Mouse (Mus musculus): ENCODE data around the gene Vkorc1l1. TPM values are rescaled to one million over a fixed set of nuclear protein-coding genes. Genes with fewer than 3 reads are reported as not detected.

The Vkorc1l1 gene
- polyA plus RNA-seq, 1 experiment from 2014 or later, result 24.6 TPM

- 68% methylated on average over 5 of the region's 5 CpGs for WGBS
- no peak for ATAC-seq (ENCODE audit: low FRiP score, low TSS enrichment)
These were observed 79.7 kb downstream of the Vkorc1l1 start for GRCm38 (mm10) chr5:130021361-130021966.

DNA sequence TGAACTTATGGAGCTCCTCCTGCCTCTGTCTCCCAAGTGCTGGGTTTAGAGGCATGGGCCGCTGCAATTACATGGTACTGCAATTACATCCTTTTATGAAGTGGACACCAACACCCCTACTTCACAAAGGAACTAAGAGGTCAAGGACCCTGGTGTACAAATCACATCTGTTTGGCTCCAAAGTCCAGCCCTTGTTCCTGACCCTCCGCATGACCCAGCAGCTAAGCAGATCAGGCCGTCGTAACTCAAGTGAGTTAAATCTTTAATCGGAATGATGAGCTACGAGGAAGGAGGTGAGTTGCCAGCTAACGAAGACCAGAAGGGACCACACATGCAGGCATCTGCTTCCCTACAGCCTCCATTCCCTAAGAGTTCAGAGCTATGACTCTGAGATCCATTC lies 80.6 kb downstream of the Vkorc1l1 start:
- Histone ChIP-seq H3K9me3 (ENCODE audit: control insufficient read depth, low read length) (no peaks in the 10 kb centered on the region), H3K4me3 (ENCODE audit: low read length) (no peak overlapping the region), H3K27ac (ENCODE audit: low read depth, low read length) (no peak overlapping the region), H3K4me2 (replicated peaks; ENCODE audit: low read depth, low read length) (no peak overlapping the region), H3K9ac (ENCODE audit: low read depth, low read length) (no peak overlapping the region), H3K27me3 (ENCODE audit: control insufficient read depth, insufficient read depth, low read length) (no peaks in the 10 kb centered on the region), H3K4me1 (ENCODE audit: control insufficient read depth, insufficient read depth, low read length) (peaks cover 5% of the 10 kb centered on the region), H3K36me3 (ENCODE audit: control insufficient read depth, insufficient read depth, low read length) (no peaks in the 10 kb centered on the region; the same call in 1 of the 2 replicates)
- WGBS, result 54% methylated on average over 7 of the region's 7 CpGs
- no peak for ATAC-seq (ENCODE audit: low FRiP score, low TSS enrichment)

More at GRCm38 (mm10) chr5:130021361-130021966, 79.7 kb downstream of the Vkorc1l1 start:
- Histone ChIP-seq H3K36me3 (ENCODE audit: control insufficient read depth, insufficient read depth, low read length) (no peaks in the 10 kb centered on the region; the same call in 1 of the 2 replicates), H3K4me3 (ENCODE audit: low read length) (no peak overlapping the region), H3K27me3 (ENCODE audit: control insufficient read depth, insufficient read depth, low read length) (no peaks in the 10 kb centered on the region), H3K9ac (ENCODE audit: low read depth, low read length) (no peak overlapping the region), H3K4me2 (replicated peaks; ENCODE audit: low read depth, low read length) (no peak overlapping the region), H3K27ac (ENCODE audit: low read depth, low read length) (no peak overlapping the region), H3K4me1 (ENCODE audit: control insufficient read depth, insufficient read depth, low read length) (peaks cover 5% of the 10 kb centered on the region), H3K9me3 (ENCODE audit: control insufficient read depth, low read length) (no peaks in the 10 kb centered on the region)

GRCm38 (mm10) chr5:130023067-130023766 lies 81.4 kb downstream of the Vkorc1l1 start:
- Histone ChIP-seq H3K9me3 (ENCODE audit: control insufficient read depth, low read length) (no peaks in the 10 kb centered on the region), H3K27ac (ENCODE audit: low read depth, low read length) (no peak overlapping the region), H3K36me3 (ENCODE audit: control insufficient read depth, insufficient read depth, low read length) (no peaks in the 10 kb centered on the region; the same call in 1 of the 2 replicates), H3K4me2 (replicated peaks; ENCODE audit: low read depth, low read length) (peak overlapping the region; percentile 73), H3K4me1 (ENCODE audit: control insufficient read depth, insufficient read depth, low read length) (peaks cover 5% of the 10 kb centered on the region), H3K27me3 (ENCODE audit: control insufficient read depth, insufficient read depth, low read length) (no peaks in the 10 kb centered on the region), H3K9ac (ENCODE audit: low read depth, low read length) (0 out of 2 replicates have a peak overlapping the region, but pooled peaks have one; percentile 63), H3K4me3 (ENCODE audit: low read length) (peak overlapping the region; percentile 71)
- ATAC-seq (ENCODE audit: low FRiP score, low TSS enrichment), result no peak
- 46% methylated on average over 12 of the region's 12 CpGs for WGBS

DNA sequence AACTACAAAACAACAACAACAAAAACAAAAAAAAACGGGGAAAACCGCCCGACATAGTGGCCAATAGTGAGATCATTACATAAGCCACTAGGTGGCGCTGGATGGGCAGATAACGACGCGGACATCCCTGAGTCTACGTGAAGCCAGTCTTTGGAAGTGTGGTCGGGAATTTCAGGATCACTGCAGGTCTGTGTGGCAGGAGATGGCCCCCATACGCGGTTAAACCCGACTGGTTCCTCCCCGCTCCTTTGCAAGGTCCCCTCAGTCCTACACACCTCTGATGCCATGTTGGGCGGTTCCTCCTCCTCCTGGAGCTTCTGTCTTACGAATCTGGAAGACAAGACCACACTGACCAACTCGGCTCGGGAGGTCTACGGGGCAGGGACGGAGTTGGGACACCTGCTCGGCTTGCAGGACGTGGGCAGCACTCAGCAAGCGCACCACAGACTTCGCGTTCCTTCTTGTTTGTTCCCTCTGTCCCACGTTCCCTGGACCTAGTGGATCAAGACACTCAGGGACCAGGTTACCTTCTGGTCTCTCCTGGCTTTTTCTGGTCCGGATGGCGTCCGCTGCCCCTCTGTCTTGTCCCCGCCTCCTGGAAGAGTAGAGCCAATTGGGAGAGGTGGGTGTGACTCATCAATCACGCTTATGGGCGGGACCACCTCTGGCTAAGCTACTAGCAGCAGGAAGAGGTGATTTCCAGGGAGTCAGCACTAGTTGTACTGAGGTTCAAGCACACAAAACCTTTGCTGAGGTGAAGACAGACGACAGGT lies 82.2 kb downstream of the Vkorc1l1 start:
- Histone ChIP-seq H3K4me1 (ENCODE audit: control insufficient read depth, insufficient read depth, low read length) (peaks cover 5% of the 10 kb centered on the region), H3K27ac (ENCODE audit: low read depth, low read length) (peak overlapping the region; percentile 51; the same call in 1 of the 2 replicates), H3K27me3 (ENCODE audit: control insufficient read depth, insufficient read depth, low read length) (no peaks in the 10 kb centered on the region), H3K4me2 (replicated peaks; ENCODE audit: low read depth, low read length) (peak overlapping the region; percentile 73), H3K36me3 (ENCODE audit: control insufficient read depth, insufficient read depth, low read length) (no peaks in the 10 kb centered on the region), H3K9ac (ENCODE audit: low read depth, low read length) (peak overlapping the region; percentile 63), H3K9me3 (ENCODE audit: control insufficient read depth, low read length) (no peaks in the 10 kb centered on the region), H3K4me3 (ENCODE audit: low read length) (peak overlapping the region; percentile 71)
- peak; percentile 88 for ATAC-seq (ENCODE audit: low FRiP score, low TSS enrichment)
- 0% methylated on average over 32 of the region's 32 CpGs for WGBS

DNA sequence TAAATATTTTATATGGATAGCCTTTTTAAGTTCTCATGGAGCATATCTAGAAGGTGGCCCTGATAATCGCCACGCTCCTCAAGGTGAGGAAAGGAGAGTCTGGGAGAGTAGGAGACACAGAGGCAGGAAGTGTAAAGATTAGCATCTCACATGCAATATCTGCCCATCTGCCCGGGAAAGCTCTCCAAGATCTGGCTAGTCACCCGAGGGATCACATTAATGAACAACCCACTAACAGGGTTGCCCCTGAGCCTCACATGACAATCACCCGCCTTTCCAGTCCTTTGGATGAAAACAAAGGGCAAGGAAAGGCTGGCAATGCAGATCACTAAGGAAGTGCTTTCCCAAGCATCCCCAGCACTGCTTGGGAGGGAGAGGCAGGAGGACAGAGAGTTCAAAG lies 85.4 kb downstream of the Vkorc1l1 start:
- Histone ChIP-seq H3K4me1 (ENCODE audit: control insufficient read depth, insufficient read depth, low read length) (peaks cover 5% of the 10 kb centered on the region), H3K4me3 (ENCODE audit: low read length) (no peak overlapping the region), H3K27me3 (ENCODE audit: control insufficient read depth, insufficient read depth, low read length) (no peaks in the 10 kb centered on the region), H3K4me2 (replicated peaks; ENCODE audit: low read depth, low read length) (no peak overlapping the region), H3K9ac (ENCODE audit: low read depth, low read length) (no peak overlapping the region), H3K36me3 (ENCODE audit: control insufficient read depth, insufficient read depth, low read length) (no peaks in the 10 kb centered on the region), H3K27ac (ENCODE audit: low read depth, low read length) (no peak overlapping the region), H3K9me3 (ENCODE audit: control insufficient read depth, low read length) (no peaks in the 10 kb centered on the region)
- no peak for ATAC-seq (ENCODE audit: low FRiP score, low TSS enrichment)
- 65% methylated on average over 5 of the region's 5 CpGs for WGBS

GRCm38 (mm10) chr5:130027696-130028095 lies 85.9 kb downstream of the Vkorc1l1 start:
- no peak overlapping the region for H3K4me3 ChIP-seq (ENCODE audit: low read length)
- no peak overlapping the region for H3K27ac ChIP-seq (ENCODE audit: low read depth, low read length)
- WGBS, result 83% methylated on average over 7 of the region's 7 CpGs
- no peak overlapping the region for H3K4me2 ChIP-seq (replicated peaks; ENCODE audit: low read depth, low read length)
- no peaks in the 10 kb centered on the region for H3K9me3 ChIP-seq (ENCODE audit: control insufficient read depth, low read length)
- no peak for ATAC-seq (ENCODE audit: low FRiP score, low TSS enrichment)
- no peaks in the 10 kb centered on the region for H3K36me3 ChIP-seq (ENCODE audit: control insufficient read depth, insufficient read depth, low read length)
- no peaks in the 10 kb centered on the region for H3K27me3 ChIP-seq (ENCODE audit: control insufficient read depth, insufficient read depth, low read length)
- H3K4me1 ChIP-seq (ENCODE audit: control insufficient read depth, insufficient read depth, low read length), result peaks cover 5% of the 10 kb centered on the region
- H3K9ac ChIP-seq (ENCODE audit: low read depth, low read length), result no peak overlapping the region

- no peaks in the 10 kb centered on the region for H3K4me1 ChIP-seq (ENCODE audit: control insufficient read depth, insufficient read depth, low read length)
- peak within 1 kb of the TSS; percentile 90 for H3K27ac ChIP-seq (ENCODE audit: low read depth, low read length)
- 1% methylated on average over 51 of the region's 51 CpGs for WGBS
- H3K27me3 ChIP-seq (ENCODE audit: control insufficient read depth, insufficient read depth, low read length), result no peaks in the 10 kb centered on the region
- peak within 1 kb of the TSS; percentile 73 for H3K4me3 ChIP-seq (ENCODE audit: low read length)
- H3K36me3 ChIP-seq (ENCODE audit: control insufficient read depth, insufficient read depth, low read length), result no peaks in the 10 kb centered on the region
- no peaks in the 10 kb centered on the region for H3K9me3 ChIP-seq (ENCODE audit: control insufficient read depth, low read length)
- peak within 1 kb of the TSS; percentile 73 for H3K9ac ChIP-seq (ENCODE audit: low read depth, low read length)
- ATAC-seq (ENCODE audit: low FRiP score, low TSS enrichment), result peak; percentile 91
- peak within 1 kb of the TSS; percentile 82 for H3K4me2 ChIP-seq (replicated peaks; ENCODE audit: low read depth, low read length)
These were observed 87.5 kb downstream of the Vkorc1l1 start, which contains the start of the genes Asl and Crcp for GRCm38 (mm10) chr5:130029142-130029897. Asl (minus strand) TSS chr5:130029247. Crcp (plus strand) TSS chr5:130029290.
